Mouse (Mus musculus): Measurements from ENCODE around the gene Washc2.

Gene Washc2

GRCm38 (mm10) chr6:116262824-116263223 is 55.0 kb downstream of the Washc2 start:
- no peak for DNase-seq (ENCODE audit: low spot score in 2 of 2)

- DNase-seq (ENCODE audit: low spot score in 2 of 2), result peak; percentile 83 to 87
Observed at GRCm38 (mm10) chr6:116264018-116264651, 56.3 kb downstream of the Washc2 start, which contains the start of gene Zfand4. Gene Zfand4, plus strand, starts transcription at chr6:116264222.

GRCm38 (mm10) chr6:116264836-116265235 is 57.0 kb downstream of the Washc2 start:
- no peak for DNase-seq (ENCODE audit: low spot score in 2 of 2)

GRCm38 (mm10) chr6:116265603-116266002 is 57.8 kb downstream of the Washc2 start:
- no peak for DNase-seq (ENCODE audit: low spot score in 2 of 2)

- DNase-seq (ENCODE audit: low spot score in 2 of 2), result no peak
Observed at GRCm38 (mm10) chr6:116266273-116267109, 58.7 kb downstream of the Washc2 start.

GRCm38 (mm10) chr6:116267110-116267423 is 59.2 kb downstream of the Washc2 start:
- DNase-seq (ENCODE audit: low spot score in 2 of 2), result no peak

DNA sequence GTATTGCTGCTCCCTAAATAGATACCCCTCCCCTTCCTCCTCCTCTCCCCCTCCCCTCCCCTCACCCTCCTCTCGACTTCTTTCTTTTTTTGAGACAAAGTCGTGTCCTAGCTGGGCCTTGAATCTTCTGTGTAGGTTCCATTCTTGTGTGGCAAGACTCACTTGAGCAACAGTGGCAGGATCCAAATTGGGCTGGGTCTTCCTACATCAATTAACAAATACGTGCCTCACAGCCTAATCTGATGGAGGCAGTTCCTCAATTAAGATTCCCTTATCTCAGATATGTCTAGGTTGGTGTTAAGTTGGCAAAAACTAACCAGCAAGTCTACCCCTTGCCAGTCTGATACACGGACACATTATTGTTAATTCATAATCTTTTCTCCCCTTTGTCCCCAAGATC is 67.9 kb downstream of the Washc2 start:
- no peak for DNase-seq (ENCODE audit: low spot score in 2 of 2)

- no peak for DNase-seq (ENCODE audit: low spot score in 2 of 2)
Observed at GRCm38 (mm10) chr6:116278679-116279317, 71.0 kb downstream of the Washc2 start.

GRCm38 (mm10) chr6:116281014-116281413 is 73.2 kb downstream of the Washc2 start:
- no peak for DNase-seq (ENCODE audit: low spot score in 2 of 2)

DNA sequence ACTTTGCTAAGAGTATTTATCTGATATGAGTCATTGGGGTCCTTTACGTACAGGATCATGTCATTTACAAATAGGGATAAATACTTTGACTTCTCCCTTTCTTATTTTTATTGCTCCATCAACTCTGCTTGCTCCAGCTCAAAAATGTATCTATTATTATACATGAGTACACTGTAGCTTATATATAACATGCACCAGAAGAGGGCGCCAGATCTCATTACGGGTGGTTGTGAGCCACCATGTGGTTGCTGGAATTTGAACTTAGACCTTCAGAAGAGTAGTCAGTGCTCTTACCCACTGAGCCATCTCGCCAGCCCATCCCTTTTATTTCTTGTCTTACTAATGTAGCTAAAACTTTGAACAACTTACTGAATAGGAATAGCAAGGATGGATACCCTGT is 74.7 kb downstream of the Washc2 start:
- peak; percentile 30 to 49 for DNase-seq (ENCODE audit: low spot score in 2 of 2)

GRCm38 (mm10) chr6:116283280-116283679 is 75.4 kb downstream of the Washc2 start:
- DNase-seq (ENCODE audit: low spot score in 2 of 2), result no peak

- DNase-seq (ENCODE audit: low spot score in 2 of 2), result no peak
Observed at GRCm38 (mm10) chr6:116286321-116286720, 78.5 kb downstream of the Washc2 start.

- DNase-seq (ENCODE audit: low spot score in 2 of 2), result no peak
Observed at GRCm38 (mm10) chr6:116286870-116287575, 79.2 kb downstream of the Washc2 start.

GRCm38 (mm10) chr6:116311411-116311810 is 103.6 kb downstream of the Washc2 start:
- DNase-seq (ENCODE audit: low spot score in 2 of 2), result no peak
